Mouse (Mus musculus) hindlimb bud, embryonic 11.5 days (tissue): ENCODE data around the gene Inpp4b.
A peak's percentile ranks its signal among the peaks of the same experiment; 100 is the strongest.

Experiments
- DNase-seq: peaks from one replicate; pipeline ENCODE4 v3.0.0-alpha.2; 2012; ENCODE audit warnings: low read depth, low spot score; ENCODE audit errors: extremely low spot score

Inpp4b gene

GRCm38 (mm10) chr8:81463762-81464161, 121.4 kb downstream of the Inpp4b start:
- no peak for DNase-seq

GRCm38 (mm10) chr8:81466776-81467175, 124.4 kb downstream of the Inpp4b start:
- DNase-seq: no peak

GRCm38 (mm10) chr8:81478674-81479073, 136.3 kb downstream of the Inpp4b start:
- DNase-seq: no peak

GRCm38 (mm10) chr8:81483834-81484233, 141.5 kb downstream of the Inpp4b start:
- DNase-seq: no peak

- no peak for DNase-seq
These were observed 143.3 kb downstream of the Inpp4b start for GRCm38 (mm10) chr8:81485626-81486025.

GRCm38 (mm10) chr8:81489894-81490661, 147.7 kb downstream of the Inpp4b start:
- no peak for DNase-seq

GRCm38 (mm10) chr8:81491097-81491705, 148.8 kb downstream of the Inpp4b start:
- DNase-seq: no peak

- DNase-seq: no peak
These were observed 149.4 kb downstream of the Inpp4b start for GRCm38 (mm10) chr8:81491706-81492204.

GRCm38 (mm10) chr8:81494823-81495222, 152.5 kb downstream of the Inpp4b start:
- DNase-seq: no peak

- DNase-seq: no peak
These were observed 155.3 kb downstream of the Inpp4b start for GRCm38 (mm10) chr8:81497646-81498045.

GRCm38 (mm10) chr8:81502216-81502615, 159.9 kb downstream of the Inpp4b start:
- DNase-seq: no peak

- no peak for DNase-seq
These were observed 160.6 kb downstream of the Inpp4b start for GRCm38 (mm10) chr8:81502982-81503381.

- no peak for DNase-seq
These were observed 170.5 kb downstream of the Inpp4b start for GRCm38 (mm10) chr8:81512826-81513225.

- no peak for DNase-seq
These were observed 172.1 kb downstream of the Inpp4b start for GRCm38 (mm10) chr8:81514425-81514824.

GRCm38 (mm10) chr8:81522085-81522484, 179.7 kb downstream of the Inpp4b start:
- DNase-seq: no peak

- DNase-seq: no peak
These were observed 182.2 kb downstream of the Inpp4b start for GRCm38 (mm10) chr8:81524561-81524960.

- peak; percentile 5 for DNase-seq
These were observed 185.3 kb downstream of the Inpp4b start for GRCm38 (mm10) chr8:81527661-81528060.

GRCm38 (mm10) chr8:81538310-81538709, 196.0 kb downstream of the Inpp4b start:
- no peak for DNase-seq

GRCm38 (mm10) chr8:81558550-81558949, 216.2 kb downstream of the Inpp4b start:
- DNase-seq: no peak

- DNase-seq: no peak
These were observed 220.0 kb downstream of the Inpp4b start for GRCm38 (mm10) chr8:81562405-81562804.

GRCm38 (mm10) chr8:81565484-81565883, 223.1 kb downstream of the Inpp4b start:
- no peak for DNase-seq
